Mouse (Mus musculus) lung, postnatal 0 days (tissue): ENCODE measurements around the gene Atp2c2.

Experiments
- CTCF ChIP-seq: IDR thresholded peaks from 2 replicates; pipeline ENCODE4 v1.5.1; 2016; ENCODE audit warnings: antibody characterized with exemption, mild to moderate bottlenecking
- EP300 ChIP-seq: IDR thresholded peaks from 2 replicates; pipeline ENCODE4 v1.6.1; 2016; ENCODE audit warnings: antibody characterized with exemption, mild to moderate bottlenecking, control low read depth

- TF ChIP-seq CTCF = no peak
- TF ChIP-seq EP300 = no peak
Observed at GRCm38 (mm10) chr8:119663440-119663839, 36.4 kb upstream of the Atp2c2 start.
